Mouse (Mus musculus) kidney, postnatal 4 days (tissue): ENCODE measurements around the gene 4930426L09Rik.

Experiments used
- DNase-seq, 2 experiments: peaks; one replicate each; pipeline ENCODE4 v3.0.0; 2021; ENCODE audit warnings: mixed read lengths in 2 of 2

4930426L09Rik gene

DNA sequence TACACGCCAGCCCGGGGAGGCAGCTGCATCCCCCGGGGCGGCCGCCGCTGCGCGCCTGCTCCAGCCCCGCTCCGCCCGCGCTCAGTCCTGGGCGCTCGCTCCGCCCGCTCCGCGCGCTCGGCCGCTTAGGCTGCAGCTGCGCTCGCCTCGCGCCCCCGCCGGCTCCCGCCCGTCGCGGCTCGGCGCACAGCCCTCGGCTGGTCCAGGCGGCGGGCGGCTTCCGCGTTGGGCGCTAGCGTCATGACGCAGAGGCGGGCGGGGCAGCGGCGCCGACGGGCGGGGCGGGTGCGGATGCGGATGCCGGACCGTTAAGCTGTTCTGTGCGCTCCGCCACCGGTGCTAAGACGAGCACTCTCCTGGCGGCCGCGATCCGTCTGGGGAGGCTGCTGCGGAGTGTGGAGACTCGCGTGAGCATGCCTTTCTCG lies at the start of gene 4930426L09Rik, which contains the start of gene Pip4k2a:
Gene 4930426L09Rik, plus strand, starts transcription at position 290 of the 425 bp plus-strand sequence.
Gene Pip4k2a, minus strand, starts transcription at position 73 of the 425 bp plus-strand sequence.
- DNase-seq: peak; percentile 93 to 96

DNA sequence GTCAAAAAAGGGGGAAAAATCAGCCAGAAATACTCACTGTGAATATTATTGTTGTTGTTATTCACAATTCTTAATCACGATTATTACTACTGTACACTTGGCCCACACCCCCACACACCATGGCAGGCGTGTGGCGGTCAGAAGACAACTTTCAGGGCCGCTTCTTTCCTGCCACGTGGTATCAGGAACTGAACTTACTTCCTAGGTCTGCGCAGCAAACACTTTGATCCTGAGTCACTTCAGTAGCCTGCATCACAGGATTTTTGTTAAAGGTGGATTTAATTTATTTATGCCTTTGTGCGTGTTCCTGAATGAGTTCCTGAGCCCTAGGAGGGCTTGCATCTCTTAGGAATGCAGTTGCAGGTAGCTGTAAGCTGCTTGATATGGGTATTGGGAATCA lies 49.4 kb upstream of the 4930426L09Rik start:
- DNase-seq: no peak

- DNase-seq: no peak
These were observed 47.4 kb upstream of the 4930426L09Rik start for GRCm38 (mm10) chr2:18950758-18951157.

GRCm38 (mm10) chr2:18952102-18952673 lies 46.0 kb upstream of the 4930426L09Rik start:
- DNase-seq: peak; percentile 50 to 66

DNA sequence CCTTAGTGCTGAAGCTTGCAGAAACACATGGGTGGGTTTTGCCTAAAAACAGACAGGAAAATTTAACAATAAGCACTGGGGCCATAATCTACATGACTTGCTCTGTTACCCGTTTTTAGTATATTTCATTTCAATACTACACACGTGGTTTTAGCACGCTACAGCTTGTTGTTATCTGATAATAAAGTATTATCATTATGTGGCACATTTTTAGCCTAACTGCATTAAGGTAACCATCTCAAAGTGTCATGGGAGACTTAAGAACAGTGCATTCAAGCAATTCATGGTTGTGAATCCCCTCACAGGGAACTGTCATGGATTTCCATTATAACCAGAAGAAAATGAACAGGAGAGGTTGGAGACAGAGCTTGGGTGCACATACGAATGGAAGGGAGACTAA lies 43.7 kb upstream of the 4930426L09Rik start:
- no peak for DNase-seq

GRCm38 (mm10) chr2:18955022-18955421 lies 43.1 kb upstream of the 4930426L09Rik start:
- DNase-seq: no peak

DNA sequence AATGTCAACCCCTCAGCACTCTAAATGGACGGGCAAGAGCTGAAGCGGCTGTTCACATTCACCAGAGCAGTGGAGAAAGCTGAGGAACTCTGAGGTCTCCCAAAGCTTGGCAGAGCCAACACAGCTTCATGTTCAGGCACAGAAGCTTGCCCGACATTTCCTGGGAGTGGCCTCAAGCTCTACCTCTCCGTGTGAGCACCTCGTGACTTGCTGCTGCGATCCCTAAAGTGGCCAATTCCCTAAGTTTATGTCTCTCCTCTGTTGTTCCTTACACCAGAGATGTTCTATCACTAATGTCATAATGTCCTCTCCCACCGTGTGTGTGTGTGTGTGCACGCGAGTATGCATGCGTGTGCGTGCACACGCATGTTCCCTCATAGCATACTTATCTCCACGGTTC lies 42.5 kb upstream of the 4930426L09Rik start:
- no peak for DNase-seq

DNA sequence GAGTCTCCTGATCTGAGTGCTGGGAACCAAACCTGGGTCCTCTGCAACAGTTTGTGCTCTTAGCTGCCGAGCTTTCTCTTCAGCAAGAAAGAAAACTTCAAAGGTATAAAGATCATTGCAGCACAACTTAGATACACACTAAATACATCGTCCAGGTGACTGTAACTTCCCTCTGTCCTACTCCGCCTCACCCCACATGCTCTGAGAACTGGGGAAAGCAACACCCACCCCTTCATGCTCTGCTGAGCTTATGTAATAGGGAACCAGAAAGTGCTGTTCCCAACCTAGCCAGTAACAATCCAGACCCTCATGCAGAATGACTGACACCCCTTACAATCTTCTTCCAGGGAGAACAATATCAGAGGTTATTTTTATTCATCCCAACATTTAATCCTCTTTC lies 41.7 kb upstream of the 4930426L09Rik start:
- no peak for DNase-seq

GRCm38 (mm10) chr2:18956945-18957344 lies 41.2 kb upstream of the 4930426L09Rik start:
- no peak for DNase-seq

DNA sequence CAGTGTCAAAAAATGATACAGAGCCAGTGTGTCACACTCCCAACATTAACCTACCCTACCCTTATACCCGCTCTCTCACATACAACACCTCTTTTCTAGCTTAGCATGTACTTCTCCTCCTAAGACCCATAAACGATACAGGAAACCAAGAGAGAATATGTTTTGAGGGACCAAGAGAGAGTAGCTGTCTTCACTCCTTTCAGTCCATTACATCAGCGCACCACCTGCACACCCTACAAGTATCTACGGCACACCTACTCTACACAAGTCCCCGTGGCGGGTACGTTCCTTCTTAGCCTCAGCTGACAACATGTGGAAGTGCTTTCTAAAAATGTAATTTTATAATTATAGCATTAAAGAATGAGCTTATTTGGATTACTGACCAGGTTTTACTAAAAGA lies 40.7 kb upstream of the 4930426L09Rik start:
- DNase-seq: no peak

DNA sequence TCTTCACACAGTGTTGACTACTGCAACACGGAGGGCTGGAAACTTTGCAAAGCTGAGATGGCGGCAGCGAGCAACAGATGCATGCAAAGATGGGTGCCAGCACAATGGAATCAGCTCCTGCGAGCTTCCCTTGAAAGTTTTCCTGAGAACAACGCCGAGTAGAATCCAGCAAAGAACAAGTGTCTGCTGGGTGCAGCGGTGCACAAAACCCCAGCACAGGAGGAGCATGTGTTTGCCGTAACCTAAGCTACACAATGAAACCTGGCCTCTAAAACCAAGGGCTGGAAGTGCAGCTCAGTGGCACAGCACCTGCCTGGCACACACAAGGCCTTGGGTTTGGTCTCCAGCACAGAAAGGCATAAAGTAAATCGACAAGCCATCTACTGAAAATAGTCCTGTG lies 40.1 kb upstream of the 4930426L09Rik start:
- no peak for DNase-seq

- DNase-seq: no peak
These were observed 39.6 kb upstream of the 4930426L09Rik start for GRCm38 (mm10) chr2:18958501-18958900.

DNA sequence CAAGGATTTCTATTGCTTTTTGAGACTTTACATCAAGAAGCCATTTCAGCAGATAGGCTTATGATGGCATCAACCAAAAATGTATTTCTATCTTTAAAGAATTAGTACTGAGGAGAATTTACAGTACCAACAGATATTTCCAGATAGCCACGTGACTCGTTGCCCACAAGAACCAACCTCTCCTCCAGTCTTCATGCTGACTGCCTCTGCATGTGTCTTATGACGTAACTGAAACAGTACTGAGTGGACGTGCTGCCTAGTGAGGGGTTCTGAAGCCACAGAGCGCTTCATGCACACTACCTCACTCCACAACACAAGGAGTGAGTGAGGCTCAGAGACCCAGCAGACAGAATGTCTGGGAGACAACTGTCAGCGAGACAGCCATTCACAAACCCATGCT lies 39.1 kb upstream of the 4930426L09Rik start:
- no peak for DNase-seq

GRCm38 (mm10) chr2:18959558-18959957 lies 38.6 kb upstream of the 4930426L09Rik start:
- DNase-seq: no peak

DNA sequence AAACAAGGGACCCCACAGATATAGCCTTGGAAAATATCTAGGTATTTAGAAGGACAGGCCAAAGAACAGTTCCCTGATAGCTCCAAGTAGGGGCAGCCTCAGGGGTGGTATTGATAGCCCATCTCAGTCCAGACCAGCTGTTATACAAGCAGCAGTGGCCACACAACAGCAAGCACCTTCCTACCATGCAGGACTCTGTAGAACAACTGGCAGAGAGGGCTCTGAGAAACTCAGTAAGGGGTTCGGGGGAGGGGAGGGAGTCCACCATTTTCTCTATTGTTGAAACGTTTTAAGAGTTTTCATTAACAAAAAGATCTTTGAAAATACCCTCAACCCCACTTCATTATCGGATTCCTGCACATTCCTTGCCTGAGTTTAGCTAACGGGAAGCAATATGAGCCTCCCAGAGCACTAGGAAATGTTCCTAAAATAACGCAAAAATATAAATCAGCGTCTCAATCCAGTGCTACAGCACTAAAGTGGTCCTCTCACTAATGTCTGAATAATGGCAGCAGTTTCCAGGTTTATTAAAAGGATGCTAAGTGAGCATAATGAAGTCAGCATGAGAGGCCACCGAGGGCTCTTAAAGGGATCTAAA lies 37.7 kb upstream of the 4930426L09Rik start:
- no peak for DNase-seq

GRCm38 (mm10) chr2:18962502-18962901 lies 35.6 kb upstream of the 4930426L09Rik start:
- no peak for DNase-seq

DNA sequence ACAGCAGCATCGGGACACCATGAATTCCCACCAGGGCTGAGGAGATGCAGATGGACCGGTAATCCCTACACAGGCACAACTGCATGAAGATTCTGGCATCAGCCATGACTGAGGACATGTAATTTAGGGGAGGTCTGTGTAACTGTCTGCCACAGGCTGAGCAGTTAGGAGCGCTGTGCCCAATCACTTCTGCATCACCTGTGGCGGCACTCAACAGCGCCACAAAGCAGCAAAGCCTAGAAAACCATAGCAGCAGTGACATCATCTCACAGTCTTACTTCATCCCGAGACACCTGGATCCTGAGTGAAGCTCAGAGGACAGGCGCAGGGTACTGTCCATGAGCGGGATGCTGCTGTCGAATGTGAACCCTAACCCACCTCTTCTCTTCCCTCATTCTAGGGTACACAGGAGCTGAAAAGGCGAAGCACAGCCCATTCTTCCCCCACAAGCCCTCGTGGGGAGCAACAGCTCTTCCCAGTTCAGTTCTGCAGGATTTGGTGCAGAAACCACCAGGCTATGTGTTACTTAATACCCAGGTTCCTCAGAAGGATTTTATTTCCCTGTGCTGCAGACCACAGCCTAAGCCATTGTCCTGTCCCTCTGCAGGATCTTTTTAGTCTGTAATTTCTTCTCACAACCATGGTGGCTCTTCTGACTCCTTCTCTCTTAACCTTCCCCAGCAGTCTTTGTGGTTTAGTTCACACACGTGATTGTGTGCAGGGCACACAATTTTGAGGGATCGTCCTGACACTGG lies 34.7 kb upstream of the 4930426L09Rik start:
- no peak for DNase-seq

DNA sequence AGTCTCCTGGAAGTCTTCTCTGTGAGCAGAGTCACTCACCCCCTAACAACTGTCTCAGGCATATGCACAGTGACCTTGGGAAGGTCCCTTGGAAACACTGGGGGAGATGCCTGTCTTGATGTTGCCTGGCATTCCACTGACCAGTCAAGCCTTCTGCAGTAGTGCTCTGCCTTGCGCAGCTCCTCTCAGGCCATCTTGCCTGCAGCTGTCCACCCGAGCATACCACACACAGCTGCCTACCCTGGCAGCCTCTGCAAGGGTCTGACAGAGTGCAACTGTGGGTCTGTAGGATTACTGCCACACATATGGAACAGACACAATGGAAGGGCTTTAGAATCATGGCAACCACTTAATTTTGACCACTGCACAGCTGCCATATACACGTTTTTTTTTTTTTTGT lies 33.0 kb upstream of the 4930426L09Rik start:
- DNase-seq: peak; percentile 18 to 20

GRCm38 (mm10) chr2:18965950-18966349 lies 32.2 kb upstream of the 4930426L09Rik start:
- DNase-seq: no peak

GRCm38 (mm10) chr2:18966566-18966965 lies 31.6 kb upstream of the 4930426L09Rik start:
- no peak for DNase-seq

DNA sequence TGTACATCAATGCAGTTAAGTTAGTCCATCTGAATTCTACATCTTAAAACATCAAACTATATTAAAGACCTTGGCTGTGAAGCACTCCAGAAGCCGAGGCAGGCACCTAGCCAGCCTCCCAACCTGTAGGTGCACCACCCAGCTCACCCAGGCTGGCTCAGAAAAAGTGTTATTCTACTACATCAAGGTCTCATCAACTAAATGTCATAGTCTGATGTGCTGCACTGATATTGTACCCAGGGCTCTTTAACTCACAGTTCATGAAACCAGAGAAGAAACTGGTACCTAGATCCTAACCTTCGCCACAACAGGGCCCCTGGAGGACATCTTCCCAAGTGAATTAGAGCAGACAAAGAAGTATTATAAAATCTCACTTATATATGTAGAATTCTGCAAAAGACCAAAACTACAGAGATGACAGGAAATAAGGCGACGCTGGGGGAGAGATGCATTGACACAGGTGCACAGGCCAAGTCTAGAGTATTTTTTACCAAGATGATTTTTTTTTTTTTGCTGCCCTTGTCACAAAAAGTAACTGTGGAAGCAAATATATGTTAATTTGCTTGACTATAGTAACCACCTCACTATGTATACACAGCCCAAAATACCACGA lies 30.6 kb upstream of the 4930426L09Rik start:
- DNase-seq: no peak

GRCm38 (mm10) chr2:18969066-18969681 lies 29.0 kb upstream of the 4930426L09Rik start:
- DNase-seq: no peak

GRCm38 (mm10) chr2:18970461-18970860 lies 27.7 kb upstream of the 4930426L09Rik start:
- no peak for DNase-seq
